Mouse (Mus musculus) cortical plate, adult 2 months (tissue): ENCODE data around the gene Pip4k2a.

Experiments
- CTCF ChIP-seq: fragments of 200-500 bp; IDR thresholded peaks from 2 replicates; pipeline ENCODE4 v1.5.1; 2011; ENCODE audit warnings: mild to moderate bottlenecking, control low read depth, low read length; ENCODE audit not compliant: insufficient read depth; ENCODE audit errors: extremely low read depth
- POLR2A ChIP-seq: fragments of 200-500 bp; IDR thresholded peaks from 2 replicates; pipeline ENCODE4 v1.6.1; 2011; ENCODE audit warnings: mild to moderate bottlenecking, low read length, control low read depth; ENCODE audit not compliant: insufficient read depth; ENCODE audit errors: extremely low read depth

DNA sequence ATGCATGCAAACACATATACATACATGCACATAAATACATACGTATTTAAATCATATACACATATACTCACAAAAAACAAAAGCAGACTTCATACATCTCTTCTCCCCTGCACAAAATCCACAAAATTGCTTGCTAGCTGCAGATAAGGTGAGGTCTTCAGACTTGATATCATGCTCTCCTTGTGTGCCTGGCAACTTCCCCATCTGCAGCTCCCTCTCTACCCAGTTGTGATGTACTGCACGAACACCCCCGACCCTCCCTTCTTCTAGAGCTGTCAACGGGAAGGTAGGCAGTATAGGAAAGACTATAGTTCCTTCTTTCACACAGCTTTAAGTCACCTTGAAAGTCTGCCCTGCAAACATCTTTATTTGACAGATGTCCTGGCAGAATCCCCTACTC lies 96.8 kb downstream of the Pip4k2a start:
- TF ChIP-seq CTCF (no peak), POLR2A (no peak)
